Mouse (Mus musculus) hindbrain, embryonic 12.5 days (tissue): ENCODE results near the gene C1rl. TPM values are rescaled to one million over a fixed set of nuclear protein-coding genes. Genes with fewer than 3 reads are reported as not detected.

Experiments used
- polyA plus RNA-seq: library from polyadenylated mRNA; unstranded; fragments of >200 nt; fragmentation: Nextera tagmentation; extraction: Ambion mirVana; gene quantifications from 2 replicates; pipeline ENCODE4 v1.2.1, GENCODE M21; 2016

The C1rl gene
- polyA plus RNA-seq, 1 experiment from 2014 or later: 0.25 TPM

Other genes starting within 250 kb of the C1rl start
- 0.04 and 0.07 TPM in 2 replicates for gene Cd163, start 188.5 kb upstream of the C1rl start, polyA plus RNA-seq
- 68.0 and 68.3 TPM in 2 replicates for gene Pex5, start 78.0 kb upstream of the C1rl start, polyA plus RNA-seq
- 36.9 and 40.5 TPM in 2 replicates for gene Clstn3, start 28.3 kb upstream of the C1rl start, polyA plus RNA-seq
- gene C1ra, start 19.3 kb downstream of the C1rl start, polyA plus RNA-seq: 0.14 and 0.49 TPM in 2 replicates
- gene C1s1, start 49.2 kb downstream of the C1rl start, polyA plus RNA-seq: 0.65 and 1.0 TPM in 2 replicates
- not detected in 2 replicates for gene C1rb, start 77.2 kb downstream of the C1rl start, polyA plus RNA-seq
- gene C1s2, start 143.0 kb downstream of the C1rl start, polyA plus RNA-seq: not detected in 2 replicates
- 45.3 and 48.6 TPM in 2 replicates for gene Lpcat3, start 169.9 kb downstream of the C1rl start, polyA plus RNA-seq
- gene Emg1, start 219.1 kb downstream of the C1rl start, polyA plus RNA-seq: 131 and 138 TPM in 2 replicates
- 291 and 292 TPM in 2 replicates for gene Phb2, start 219.2 kb downstream of the C1rl start, polyA plus RNA-seq
- 5.6 TPM in 2 replicates for gene Ptpn6, start 245.6 kb downstream of the C1rl start, polyA plus RNA-seq
- 519 and 565 TPM in 2 replicates for gene Grcc10, start 248.3 kb downstream of the C1rl start, polyA plus RNA-seq